Mouse (Mus musculus) midbrain, embryonic 13.5 days (tissue): ENCODE results near the gene Smok3b. TPM values are rescaled to one million over a fixed set of nuclear protein-coding genes. Genes with fewer than 3 reads are reported as not detected.

ENCODE experiments used
- ATAC-seq: fragments of 200-750 bp; cut with Nextera tagmentation; 2 replicates; pipeline ENCODE4 v1.8.0; 2017; ENCODE audit warnings: mild to moderate bottlenecking, moderate TSS enrichment, moderate library complexity
- H3K27ac ChIP-seq: fragments of 300-500 bp; sonication (generic); 2 replicates; pipeline ENCODE4 v1.5.1; 2015; ENCODE audit warnings: inconsistent platforms, mild to moderate bottlenecking, moderate library complexity
- H3K27me3 ChIP-seq: fragments of 300-500 bp; sonication (generic); 2 replicates; pipeline ENCODE4 v1.6.1; 2015; ENCODE audit warnings: mild to moderate bottlenecking, inconsistent platforms
- H3K36me3 ChIP-seq: fragments of 300-500 bp; sonication (generic); 2 replicates; pipeline ENCODE4 v1.6.1; 2015; ENCODE audit warnings: mild to moderate bottlenecking, inconsistent platforms
- H3K4me1 ChIP-seq: fragments of 300-500 bp; sonication (generic); replicated peaks from 2 replicates; pipeline ENCODE4 v1.6.1; 2015; ENCODE audit warnings: inconsistent platforms
- H3K4me2 ChIP-seq: fragments of 300-500 bp; sonication (generic); replicated peaks from 2 replicates; pipeline ENCODE4 v1.6.1; 2015; ENCODE audit warnings: moderate library complexity, mild to moderate bottlenecking, inconsistent platforms
- H3K4me3 ChIP-seq: fragments of 300-500 bp; sonication (generic); replicated peaks from 2 replicates; pipeline ENCODE4 v1.5.1; 2015; ENCODE audit warnings: mild to moderate bottlenecking, inconsistent platforms
- H3K9ac ChIP-seq: fragments of 300-500 bp; sonication (generic); replicated peaks from 2 replicates; pipeline ENCODE4 v1.6.1; 2015; ENCODE audit warnings: mild to moderate bottlenecking, inconsistent platforms
- H3K9me3 ChIP-seq: fragments of 300-500 bp; sonication (generic); 2 replicates; pipeline ENCODE4 v1.6.1; 2016; ENCODE audit warnings: mild to moderate bottlenecking, inconsistent platforms
- WGBS: fragments of 180-500 bp; shearing (Covaris S2); methylation state at CpG from one replicate; pipeline ENCODE4 v1.1.7; 2015; 5-methylcytosine and 5-hydroxymethylcytosine counted together
- polyA plus RNA-seq: library from polyadenylated mRNA; unstranded; fragments of >200 nt; fragmentation: Nextera tagmentation; extraction: Ambion mirVana; gene quantifications from 2 replicates; pipeline ENCODE4 v1.2.1, GENCODE M21; 2015

The Smok3b gene
- polyA plus RNA-seq, 1 experiment from 2014 or later = not detected

DNA sequence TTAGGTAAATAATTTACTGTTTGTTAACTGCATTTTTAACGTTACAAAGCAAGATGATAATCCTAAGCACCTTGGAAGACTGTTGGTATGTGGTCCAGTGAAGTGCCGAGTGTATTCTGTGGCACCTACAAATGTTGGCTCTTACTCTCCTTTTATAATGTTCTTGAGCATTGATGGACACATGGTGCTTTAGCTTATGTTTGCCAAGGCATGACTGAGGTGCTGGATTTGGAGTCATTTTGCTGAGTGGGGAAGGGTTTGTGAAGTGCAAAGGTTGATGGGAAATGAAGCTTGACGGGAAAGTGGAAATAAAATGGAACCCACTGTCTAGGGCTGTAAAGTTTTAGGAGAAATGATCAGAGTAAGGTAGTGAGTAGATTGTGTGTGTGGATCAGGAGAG lies 67.1 kb downstream of the Smok3b start:
- H3K9me3 ChIP-seq = no peaks in the 10 kb centered on the region
- WGBS = 94% methylated on average over 3 of the region's 3 CpGs
- no peak overlapping the region for H3K9ac ChIP-seq
- H3K27ac ChIP-seq = no peak overlapping the region
- no peak for ATAC-seq
- no peak overlapping the region for H3K4me3 ChIP-seq
- no peak overlapping the region for H3K4me2 ChIP-seq
- no peaks in the 10 kb centered on the region for H3K27me3 ChIP-seq
- H3K36me3 ChIP-seq = peaks cover 22% of the 10 kb centered on the region
- peaks cover 32% of the 10 kb centered on the region for H3K4me1 ChIP-seq

DNA sequence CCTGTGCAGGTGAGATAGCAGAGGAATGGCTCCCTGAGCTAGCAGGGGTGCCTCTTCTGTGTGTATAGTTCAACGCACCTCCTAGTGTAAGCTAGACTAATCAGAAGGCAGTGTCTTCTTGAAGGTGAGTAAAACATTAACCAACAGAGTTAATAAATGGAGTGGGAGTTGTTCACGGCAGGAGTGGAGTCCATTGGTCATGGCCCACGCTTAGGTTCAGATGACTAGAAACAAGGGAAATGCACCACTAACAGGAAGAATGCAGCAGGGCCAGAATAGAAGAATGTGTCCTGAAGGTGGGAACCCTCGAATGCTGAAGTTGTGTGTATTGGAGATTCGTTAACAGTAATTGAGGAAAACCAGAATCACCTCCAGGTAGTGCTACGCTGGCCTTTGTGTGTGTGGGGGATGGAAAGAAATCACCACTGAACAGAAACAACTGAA lies 67.9 kb downstream of the Smok3b start:
- Histone ChIP-seq H3K36me3 (peaks cover 30% of the 10 kb centered on the region), H3K4me2 (no peak overlapping the region), H3K27ac (no peak overlapping the region), H3K27me3 (no peaks in the 10 kb centered on the region), H3K9me3 (no peaks in the 10 kb centered on the region), H3K4me3 (no peak overlapping the region), H3K9ac (no peak overlapping the region), H3K4me1 (peaks cover 32% of the 10 kb centered on the region)
- no peak for ATAC-seq
- WGBS = 91% methylated on average over 6 of the region's 6 CpGs

DNA sequence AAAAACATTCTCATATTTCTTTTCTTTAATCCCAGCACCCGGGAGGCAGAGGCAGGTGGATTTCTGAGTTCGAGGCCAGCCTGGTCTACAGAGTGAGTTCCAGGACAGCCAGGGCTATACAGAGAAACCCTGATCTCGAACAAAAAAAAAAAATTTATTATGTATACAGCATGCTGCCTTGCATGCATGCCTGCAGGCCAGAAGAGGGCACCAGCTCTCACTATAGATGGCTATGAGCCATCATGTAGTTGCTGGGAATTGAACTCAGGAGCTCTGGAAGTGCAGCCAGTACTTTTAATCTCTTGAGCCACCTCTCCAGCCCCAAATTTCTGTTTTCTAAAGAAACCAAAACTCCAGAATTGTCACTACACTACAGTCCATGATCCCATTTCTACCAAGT lies 69.0 kb downstream of the Smok3b start:
- ATAC-seq = no peak
- Histone ChIP-seq H3K9me3 (no peaks in the 10 kb centered on the region), H3K27ac (no peak overlapping the region), H3K27me3 (no peaks in the 10 kb centered on the region), H3K4me1 (peaks cover 30% of the 10 kb centered on the region), H3K36me3 (peaks cover 42% of the 10 kb centered on the region), H3K4me2 (no peak overlapping the region), H3K9ac (no peak overlapping the region), H3K4me3 (no peak overlapping the region)
- WGBS = 82% methylated on average over 3 of the region's 3 CpGs

DNA sequence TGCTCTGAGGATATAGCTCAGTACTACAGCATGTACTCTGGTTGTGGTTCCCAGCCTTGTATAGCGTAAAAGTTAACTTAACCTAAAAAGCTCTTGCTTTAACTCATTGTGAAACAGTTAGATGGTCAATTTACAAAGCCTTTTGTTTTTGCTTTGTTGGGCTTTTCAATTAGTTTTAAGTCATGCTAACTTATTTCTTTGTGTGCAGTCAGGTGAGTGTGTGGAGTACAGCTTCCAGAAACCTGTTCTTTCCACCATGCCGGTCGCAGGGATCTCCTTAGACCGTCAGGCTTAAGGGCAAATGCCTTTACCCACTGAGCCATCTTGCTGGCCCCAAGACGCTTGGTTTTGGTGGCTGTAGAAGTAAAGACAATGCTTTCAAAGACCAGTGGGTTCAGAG lies 69.5 kb downstream of the Smok3b start:
- Histone ChIP-seq H3K27ac (no peak overlapping the region), H3K9me3 (no peaks in the 10 kb centered on the region), H3K36me3 (peaks cover 45% of the 10 kb centered on the region), H3K9ac (no peak overlapping the region), H3K4me1 (peaks cover 30% of the 10 kb centered on the region), H3K27me3 (no peaks in the 10 kb centered on the region), H3K4me2 (no peak overlapping the region), H3K4me3 (no peak overlapping the region)
- 88% methylated on average over 5 of the region's 5 CpGs for WGBS
- ATAC-seq = no peak

DNA sequence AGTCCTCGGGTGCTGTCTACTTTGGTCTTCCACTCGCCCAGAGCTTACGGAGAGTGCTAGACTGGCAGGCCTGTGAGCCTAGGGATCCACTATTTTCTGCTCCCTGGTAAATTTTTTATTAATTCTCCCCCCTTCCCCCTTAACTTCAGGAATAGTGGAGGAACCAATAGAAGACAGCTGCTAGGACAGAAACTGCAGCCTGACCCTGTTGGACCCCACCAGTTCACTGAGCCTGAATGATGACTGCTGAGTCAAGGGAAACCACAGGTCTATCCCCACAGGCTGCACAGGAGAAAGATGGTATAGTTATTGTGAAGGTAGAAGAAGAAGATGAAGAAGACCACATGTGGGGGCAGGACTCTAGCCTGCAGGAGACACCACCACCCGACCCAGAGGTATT lies 71.5 kb downstream of the Smok3b start:
- Histone ChIP-seq H3K4me1 (peaks cover 10% of the 10 kb centered on the region), H3K9ac (no peak overlapping the region), H3K4me3 (no peak overlapping the region), H3K27ac (no peak overlapping the region), H3K4me2 (no peak overlapping the region), H3K36me3 (peaks cover 65% of the 10 kb centered on the region), H3K9me3 (no peaks in the 10 kb centered on the region), H3K27me3 (no peaks in the 10 kb centered on the region)
- WGBS = 97% methylated on average over 4 of the region's 4 CpGs
- no peak for ATAC-seq

DNA sequence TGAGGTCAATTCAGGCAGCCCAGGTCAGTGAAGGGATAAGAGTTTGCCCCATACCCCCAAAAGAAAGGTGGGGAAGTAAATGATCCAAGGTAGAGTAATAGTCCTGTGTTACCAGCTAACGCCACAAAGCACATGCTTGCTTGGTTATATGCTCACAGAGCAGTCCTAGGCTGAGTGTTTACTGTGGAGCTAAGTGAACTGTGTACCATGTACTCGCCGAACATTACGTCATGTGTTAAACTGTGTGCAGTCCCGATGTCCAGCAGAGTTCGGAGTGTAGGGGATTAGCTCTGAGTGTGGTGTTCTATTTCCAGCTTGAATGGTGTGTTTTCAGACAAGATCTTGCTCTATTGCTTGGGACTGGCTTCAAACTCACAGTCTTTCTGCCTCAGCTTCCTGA lies 73.2 kb downstream of the Smok3b start:
- Histone ChIP-seq H3K9me3 (no peaks in the 10 kb centered on the region), H3K27ac (no peak overlapping the region), H3K4me1 (no peaks in the 10 kb centered on the region), H3K4me2 (no peak overlapping the region), H3K27me3 (no peaks in the 10 kb centered on the region), H3K36me3 (peaks cover 67% of the 10 kb centered on the region), H3K9ac (no peak overlapping the region), H3K4me3 (no peak overlapping the region)
- 95% methylated on average over 6 of the region's 6 CpGs for WGBS
- no peak for ATAC-seq

Other genes with a start within 250 kb of the Smok3b start
- 43.4 and 48.9 TPM in 2 replicates for gene Ppp1r35, start 242.6 kb upstream of the Smok3b start, polyA plus RNA-seq
- 10.6 and 11.0 TPM in 2 replicates for gene Mepce, start 233.8 kb upstream of the Smok3b start, polyA plus RNA-seq
- 10.9 and 12.0 TPM in 2 replicates for gene Zcwpw1, start 233.6 kb upstream of the Smok3b start, polyA plus RNA-seq
- gene Pilra, start 185.1 kb upstream of the Smok3b start, polyA plus RNA-seq = 0.42 TPM in 1 of 2 replicates, not detected in the other
- not detected in 2 replicates for gene Pilrb1, start 163.3 kb upstream of the Smok3b start, polyA plus RNA-seq
- not detected in 2 replicates for gene Pilrb2, start 149.6 kb upstream of the Smok3b start, polyA plus RNA-seq
- 0.06 TPM in 1 of 2 replicates, not detected in the other for gene Cyp3a13, start 99.8 kb upstream of the Smok3b start, polyA plus RNA-seq
- 0.08 and 0.23 TPM in 2 replicates for gene Gjc3, start 58.3 kb upstream of the Smok3b start, polyA plus RNA-seq
- not detected in 2 replicates for gene Azgp1, start 39.9 kb upstream of the Smok3b start, polyA plus RNA-seq
- gene Smok3a, start 168 bp upstream of the Smok3b start, polyA plus RNA-seq = not detected in 2 replicates
- gene Smok3c, start 31.8 kb downstream of the Smok3b start, polyA plus RNA-seq = not detected in 2 replicates
- 31.5 and 32.1 TPM in 2 replicates for gene Zkscan1, start 63.7 kb downstream of the Smok3b start, polyA plus RNA-seq
- gene Zscan21, start 95.5 kb downstream of the Smok3b start, polyA plus RNA-seq = 128 TPM in 2 replicates
- 45.3 and 49.7 TPM in 2 replicates for gene Zfp113, start 134.3 kb downstream of the Smok3b start, polyA plus RNA-seq
- 316 and 337 TPM in 2 replicates for gene Cops6, start 139.6 kb downstream of the Smok3b start, polyA plus RNA-seq
- gene Ap4m1, start 150.6 kb downstream of the Smok3b start, polyA plus RNA-seq = 26.6 and 28.8 TPM in 2 replicates
- gene Mcm7, start 151.0 kb downstream of the Smok3b start, polyA plus RNA-seq = 159 and 162 TPM in 2 replicates
- 109 and 111 TPM in 2 replicates for gene Taf6, start 166.0 kb downstream of the Smok3b start, polyA plus RNA-seq
- gene Cnpy4, start 166.1 kb downstream of the Smok3b start, polyA plus RNA-seq = 39.4 and 40.5 TPM in 2 replicates
- 12.9 and 13.8 TPM in 2 replicates for gene Mblac1, start 172.9 kb downstream of the Smok3b start, polyA plus RNA-seq
- gene Nxpe5, start 204.5 kb downstream of the Smok3b start, polyA plus RNA-seq = 0.08 TPM in 1 of 2 replicates, not detected in the other
- 81.2 and 81.9 TPM in 2 replicates for gene Lamtor4, start 234.1 kb downstream of the Smok3b start, polyA plus RNA-seq
- gene BC037034, start 242.6 kb downstream of the Smok3b start, polyA plus RNA-seq = 12.2 and 15.8 TPM in 2 replicates